Mouse (Mus musculus) c-Kit-positive CD71-negative TER-119-negative erythroid progenitor cells, embryonic 14.5 days (primary cell): ENCODE data around the gene Nsfl1c.
"Not testable (repeated sequence)": the region's sequence is repeated elsewhere in the genome, so short reads cannot be mapped to it uniquely, and the experiment has no call there.

Experiments
- DNase-seq: peaks from one replicate; pipeline ENCODE4 v3.0.0-alpha.2; 2013; ENCODE audit warnings: low read depth

Gene Nsfl1c

GRCm38 (mm10) chr2:151494035-151494803 is at the start of gene Nsfl1c:
Gene Nsfl1c, plus strand, starts transcription at chr2:151494182.
- DNase-seq, result peak; percentile 87

- not testable (repeated sequence) for DNase-seq
Observed at GRCm38 (mm10) chr2:151476053-151476452, 17.9 kb upstream of the Nsfl1c start, which contains the start of gene 4921509C19Rik. Gene 4921509C19Rik, minus strand, starts transcription at chr2:151476153.

- no peak for DNase-seq
Observed at GRCm38 (mm10) chr2:151486496-151486895, 7.5 kb upstream of the Nsfl1c start.

GRCm38 (mm10) chr2:151498358-151498757 is 4.4 kb downstream of the Nsfl1c start:
- DNase-seq, result no peak

GRCm38 (mm10) chr2:151500442-151501007 is 6.5 kb downstream of the Nsfl1c start:
- no peak for DNase-seq

GRCm38 (mm10) chr2:151504226-151504625 is 10.2 kb downstream of the Nsfl1c start:
- no peak for DNase-seq

- no peak for DNase-seq
Observed at GRCm38 (mm10) chr2:151512199-151512598, 18.2 kb downstream of the Nsfl1c start.

GRCm38 (mm10) chr2:151513525-151514285 is 19.7 kb downstream of the Nsfl1c start:
- DNase-seq, result no peak

- no peak for DNase-seq
Observed at GRCm38 (mm10) chr2:151519000-151519399, 25.0 kb downstream of the Nsfl1c start.

GRCm38 (mm10) chr2:151524324-151525041 is 30.5 kb downstream of the Nsfl1c start:
- DNase-seq, result no peak

- DNase-seq, result no peak
Observed at GRCm38 (mm10) chr2:151525520-151525919, 31.5 kb downstream of the Nsfl1c start.

GRCm38 (mm10) chr2:151528066-151528465 is 34.1 kb downstream of the Nsfl1c start:
- no peak for DNase-seq

GRCm38 (mm10) chr2:151529169-151529568 is 35.2 kb downstream of the Nsfl1c start:
- no peak for DNase-seq

- no peak for DNase-seq
Observed at GRCm38 (mm10) chr2:151530378-151531230, 36.6 kb downstream of the Nsfl1c start.

GRCm38 (mm10) chr2:151533632-151534031 is 39.6 kb downstream of the Nsfl1c start:
- DNase-seq, result no peak

GRCm38 (mm10) chr2:151535961-151536617 is 42.1 kb downstream of the Nsfl1c start:
- DNase-seq, result no peak

- DNase-seq, result peak; percentile 69
Observed at GRCm38 (mm10) chr2:151536618-151536974, 42.6 kb downstream of the Nsfl1c start.

GRCm38 (mm10) chr2:151538646-151539045 is 44.7 kb downstream of the Nsfl1c start:
- no peak for DNase-seq

- peak; percentile 79 for DNase-seq
Observed at GRCm38 (mm10) chr2:151542323-151543062, 48.5 kb downstream of the Nsfl1c start, which contains the start of gene Fkbp1a. Gene Fkbp1a, plus strand, starts transcription at chr2:151542483.
